Mouse (Mus musculus): ENCODE measurements at regions not wholly inside any gene's neighbourhood (a gene's known extent, or its start where the extent isn't known, plus 50 kb on each side); places are given as distances from the start of the nearest gene placed in this dataset.

DNA sequence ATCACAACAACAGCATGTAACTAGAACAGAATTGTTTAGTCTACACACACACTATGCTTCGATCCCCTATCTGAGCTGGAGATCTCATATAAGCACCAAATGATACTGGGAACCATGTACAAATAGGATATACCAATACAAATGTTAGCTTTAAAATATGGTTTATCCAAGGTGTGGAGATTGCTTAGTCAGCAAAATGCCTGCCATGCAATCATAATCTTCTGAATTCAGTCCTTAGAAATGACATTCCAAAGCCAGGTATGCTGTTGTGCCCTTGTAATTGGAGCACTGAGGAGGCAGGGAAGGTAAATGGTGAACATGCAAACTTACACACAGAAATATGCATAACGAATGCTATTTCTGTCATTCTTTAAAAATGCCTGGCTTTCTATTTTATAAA, 54.0 kb upstream of the Thsd7b start:
- no peak for DNase-seq (ENCODE audit: low read depth, low spot score)

DNA sequence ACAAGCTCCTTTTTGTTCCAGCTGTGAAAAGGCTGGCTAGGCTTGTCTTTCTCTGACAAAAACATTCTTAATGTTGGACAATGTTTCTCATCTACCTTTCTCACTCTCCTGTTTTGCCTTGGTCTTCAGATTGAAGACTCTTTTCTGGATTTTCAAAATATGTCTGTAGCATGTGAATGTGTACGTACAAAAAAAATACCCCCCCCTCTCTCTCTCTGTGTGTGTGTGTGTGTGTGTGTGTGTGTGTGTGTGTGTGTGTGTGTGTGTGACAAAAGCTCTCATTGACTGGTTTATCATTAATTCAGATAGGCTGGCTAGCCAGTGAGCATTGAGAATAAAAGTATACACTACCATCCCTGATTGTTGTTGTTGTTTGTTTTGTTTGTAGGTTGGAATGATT, 64.3 kb upstream of the Thsd7b start:
- DNase-seq (ENCODE audit: low read depth, low spot score) = no peak

DNA sequence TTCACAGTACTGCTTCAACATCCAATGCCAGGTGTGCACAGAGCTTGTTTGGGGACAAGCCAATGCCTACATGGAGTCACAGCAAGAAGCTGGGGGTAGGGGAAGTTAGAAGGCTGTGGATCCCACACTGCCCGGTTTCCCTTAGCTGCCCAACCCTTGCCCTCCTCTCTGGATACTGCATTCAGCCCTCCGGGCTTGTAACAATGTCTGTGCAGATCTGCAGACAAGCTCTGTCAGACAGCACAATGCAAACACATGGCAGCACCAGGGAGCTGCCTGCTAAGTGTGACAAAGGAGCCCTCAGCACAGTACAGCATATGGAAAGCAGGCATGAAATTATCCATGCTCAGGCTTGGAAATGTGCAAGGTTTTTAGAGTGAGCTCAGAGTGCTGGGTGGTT, 64.7 kb upstream of the Thsd7b start:
- no peak for DNase-seq (ENCODE audit: low read depth, low spot score)

DNA sequence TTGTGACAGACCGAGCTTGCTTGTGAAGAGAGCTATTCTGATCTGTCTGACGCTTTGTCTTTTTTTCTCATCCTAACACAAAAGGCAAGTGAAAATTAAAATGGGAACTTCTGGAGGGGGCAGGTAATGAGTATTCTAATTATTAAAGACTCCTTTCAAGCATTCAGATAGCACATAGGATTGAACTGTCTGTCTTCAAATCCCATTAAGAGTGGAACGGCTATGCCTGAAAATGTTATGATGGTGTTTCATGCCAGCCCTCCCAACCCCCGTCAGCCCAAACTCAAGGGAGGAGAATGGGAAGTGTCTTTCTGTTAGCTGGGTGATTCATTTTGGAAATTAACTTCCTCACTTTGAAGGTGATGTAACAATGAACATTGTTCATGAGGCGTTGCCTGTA, 65.4 kb upstream of the Thsd7b start:
- no peak for DNase-seq (ENCODE audit: low read depth, low spot score)

DNA sequence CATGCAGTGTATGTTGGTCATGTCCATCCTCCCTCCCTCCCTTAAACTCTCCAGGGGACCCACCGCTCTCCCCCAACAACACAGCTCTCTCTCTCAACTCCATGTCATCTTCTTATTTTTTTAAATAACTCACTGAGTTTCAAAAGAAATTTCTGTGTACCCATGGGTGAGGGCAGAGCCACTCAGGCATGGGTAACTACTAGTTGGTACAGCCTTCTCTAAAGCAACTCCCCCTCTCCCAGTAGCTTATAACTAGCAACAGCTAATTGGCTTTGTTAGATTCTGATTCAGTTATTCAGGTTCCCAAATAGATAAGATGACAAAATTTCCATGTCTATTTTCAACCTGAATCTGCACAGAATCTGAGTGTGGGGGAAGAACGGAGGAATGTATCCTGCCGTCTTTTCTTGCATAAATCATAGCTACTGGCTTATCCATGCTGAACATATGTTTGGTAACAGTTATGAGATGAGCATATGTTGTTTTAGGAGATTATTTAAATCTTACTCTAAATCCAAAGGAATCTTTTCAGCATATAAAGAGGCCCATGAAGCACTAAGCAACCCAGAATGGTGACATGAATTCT, 92.8 kb upstream of the Thsd7b start:
- no peak for DNase-seq (ENCODE audit: low read depth, low spot score)

DNA sequence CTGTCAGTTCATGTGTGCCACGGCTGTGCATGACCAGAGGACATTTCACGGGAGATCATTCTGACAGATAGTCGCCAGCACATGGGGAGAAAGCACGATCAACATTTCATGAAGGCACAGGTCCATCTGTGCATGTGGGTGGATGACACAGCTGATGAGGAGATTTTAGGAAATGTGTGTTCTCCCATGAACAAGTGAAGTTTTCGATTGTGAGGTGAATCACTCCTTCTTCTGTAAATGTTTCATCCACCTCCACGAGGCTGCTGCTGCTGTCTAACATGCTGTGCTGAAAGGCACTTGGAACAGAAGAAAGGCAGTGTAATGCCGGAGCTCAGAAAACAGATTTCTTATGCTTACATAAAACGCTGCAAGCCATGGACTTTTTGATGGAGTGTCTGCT, 103.2 kb upstream of the Thsd7b start:
- DNase-seq (ENCODE audit: low read depth, low spot score) = no peak

DNA sequence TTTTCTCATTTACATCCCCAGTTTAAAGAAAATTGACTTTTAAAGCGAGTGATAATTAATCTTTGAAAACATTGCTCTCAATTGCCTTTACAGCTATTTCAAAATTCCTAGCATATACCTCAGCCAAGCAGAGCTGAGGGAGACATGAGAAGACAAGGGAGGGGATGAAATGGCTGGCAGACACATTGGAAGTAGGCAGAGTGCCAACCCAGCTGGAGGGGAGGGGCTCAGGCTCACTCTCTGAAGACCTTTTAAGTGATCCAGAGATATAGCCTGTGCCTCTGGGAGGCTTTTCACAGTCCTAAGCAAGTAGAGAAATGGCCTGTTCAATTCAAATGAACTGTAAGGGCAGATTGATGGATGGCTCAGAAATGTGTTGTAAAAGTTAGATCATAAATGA, 122.5 kb upstream of the Thsd7b start:
- no peak for DNase-seq (ENCODE audit: low read depth, low spot score)

DNA sequence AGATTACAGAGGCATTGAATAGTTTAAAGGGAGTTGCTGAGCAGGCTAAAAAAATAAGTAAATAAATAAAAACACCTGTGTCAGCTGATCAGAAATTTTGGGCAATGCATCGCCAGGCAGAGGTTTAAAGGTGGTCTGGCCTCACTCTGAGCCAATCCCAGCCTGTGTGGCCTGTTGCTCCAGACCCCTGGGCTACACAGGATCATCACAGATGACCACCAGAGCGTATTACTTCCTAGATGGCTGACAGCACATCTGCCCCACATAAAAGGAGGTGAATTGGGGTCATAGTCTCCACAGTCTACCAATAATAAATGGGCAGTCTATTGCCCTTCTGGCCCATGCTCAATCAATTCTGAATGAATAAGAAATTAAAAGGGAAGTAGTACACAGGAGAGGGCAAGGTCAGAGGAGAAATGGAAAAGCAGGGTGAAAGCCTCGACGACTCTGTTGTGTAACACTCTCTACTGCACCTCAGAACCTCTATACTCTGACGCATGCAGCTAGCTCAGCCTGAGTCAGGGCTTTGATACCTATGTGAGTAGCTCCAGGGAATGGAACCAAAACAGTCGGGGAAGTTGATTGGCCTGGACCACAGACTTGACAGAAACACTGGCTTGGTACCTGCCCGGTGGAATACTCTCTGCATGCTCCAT, 124.2 kb upstream of the Thsd7b start:
- no peak for DNase-seq (ENCODE audit: low read depth, low spot score)

DNA sequence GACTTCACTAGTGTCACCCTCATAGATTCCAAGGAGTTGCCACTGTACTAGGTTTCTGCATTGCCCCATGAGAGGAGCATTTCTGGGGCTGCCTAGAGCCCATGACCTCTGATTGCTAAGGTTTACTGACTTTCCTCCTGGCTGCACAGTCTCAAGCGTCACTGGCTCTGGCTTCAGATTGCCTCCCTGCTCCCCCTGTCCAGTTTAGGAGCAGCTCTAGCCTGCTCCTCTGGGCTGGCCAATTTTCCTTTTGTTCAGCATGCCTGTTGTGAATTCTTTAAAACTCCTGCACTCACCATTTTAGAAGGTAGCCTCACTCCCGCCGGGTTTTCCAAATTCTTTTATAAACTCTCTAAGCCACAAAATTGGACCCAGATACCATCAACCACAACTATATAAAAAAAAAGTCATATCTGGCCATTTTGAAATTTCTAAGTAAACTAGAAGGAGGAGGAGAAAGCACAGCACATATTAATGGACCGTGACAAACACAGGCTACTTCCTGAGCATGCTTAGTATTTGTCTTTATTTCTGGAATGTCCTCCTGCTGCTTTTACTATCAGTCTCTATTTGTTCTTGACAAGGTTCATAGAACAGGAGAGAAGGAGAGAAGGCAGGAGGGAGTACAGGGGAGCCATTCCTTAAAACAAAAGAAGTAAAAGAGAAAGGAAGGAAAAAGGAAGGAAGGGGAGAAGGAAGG, 126.6 kb upstream of the Thsd7b start:
- DNase-seq (ENCODE audit: low read depth, low spot score) = no peak

DNA sequence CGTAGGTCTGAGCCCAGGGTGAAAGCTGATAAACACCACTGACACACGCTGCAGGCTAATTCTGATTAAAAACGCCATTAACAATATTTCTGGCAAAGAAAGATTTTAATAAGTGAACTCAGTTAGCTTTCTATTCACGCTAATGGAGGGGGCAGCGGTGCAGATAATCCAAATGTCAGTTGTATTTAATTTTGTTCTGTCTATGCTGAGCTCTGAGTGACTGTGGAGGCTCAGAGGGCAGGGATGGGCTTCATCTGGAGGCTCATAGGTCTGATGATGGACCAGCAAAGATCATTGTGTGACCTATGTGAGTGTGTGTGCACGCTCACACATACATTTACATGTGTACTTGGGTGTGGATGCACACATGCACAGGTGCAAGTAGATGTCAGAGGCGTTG, 134.3 kb upstream of the Thsd7b start:
- DNase-seq (ENCODE audit: low read depth, low spot score) = no peak

DNA sequence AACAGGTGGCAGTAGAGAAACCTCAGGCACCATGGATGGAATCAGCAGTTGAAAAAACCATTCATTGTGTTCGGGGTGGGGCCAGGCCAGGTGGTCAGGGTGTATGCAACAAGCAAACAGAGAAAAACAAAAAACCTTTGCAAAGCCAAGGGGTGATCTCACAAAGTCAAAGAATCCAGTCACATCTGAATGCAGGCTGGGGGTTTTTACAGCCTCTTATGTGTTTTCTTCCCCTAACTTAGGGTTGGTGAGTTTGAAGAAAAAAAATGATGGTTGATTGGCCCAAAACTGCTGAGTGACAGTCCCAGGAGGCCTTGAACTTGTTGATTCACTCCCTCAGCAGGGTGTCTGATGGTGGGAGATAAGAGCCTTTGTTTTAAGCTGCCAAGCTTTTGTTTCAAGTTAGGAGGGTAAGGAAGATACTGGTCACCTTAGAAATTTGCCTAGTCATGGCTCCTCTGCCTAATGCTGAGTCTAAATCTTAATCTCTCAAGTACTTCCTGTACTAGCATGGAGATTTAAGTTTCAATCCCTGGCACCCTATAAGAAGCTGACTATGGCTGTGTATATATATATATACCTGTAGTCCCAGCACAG, 166.0 kb upstream of the Thsd7b start:
- DNase-seq (ENCODE audit: low read depth, low spot score) = peak; percentile 20

DNA sequence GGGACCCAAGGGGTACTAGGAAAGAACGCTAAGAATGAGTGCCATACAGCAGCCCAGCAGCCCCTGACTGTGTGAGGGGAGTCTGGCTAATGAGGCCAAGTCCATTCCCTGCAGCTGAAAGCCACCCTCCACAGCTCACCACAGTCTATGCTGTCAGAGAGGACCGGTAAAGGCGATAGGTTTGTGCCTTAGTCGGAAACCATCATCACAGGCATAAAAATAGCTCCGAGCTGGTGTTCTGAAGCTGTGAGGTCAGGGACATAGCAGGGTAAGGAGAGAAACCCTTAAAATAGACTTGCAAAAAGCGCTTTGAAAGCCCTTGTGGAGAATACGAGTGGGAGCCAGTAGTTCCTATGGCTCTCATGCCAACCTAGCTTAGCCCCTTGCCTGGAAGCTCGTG, 172.1 kb upstream of the Thsd7b start:
- no peak for DNase-seq (ENCODE audit: low read depth, low spot score)

DNA sequence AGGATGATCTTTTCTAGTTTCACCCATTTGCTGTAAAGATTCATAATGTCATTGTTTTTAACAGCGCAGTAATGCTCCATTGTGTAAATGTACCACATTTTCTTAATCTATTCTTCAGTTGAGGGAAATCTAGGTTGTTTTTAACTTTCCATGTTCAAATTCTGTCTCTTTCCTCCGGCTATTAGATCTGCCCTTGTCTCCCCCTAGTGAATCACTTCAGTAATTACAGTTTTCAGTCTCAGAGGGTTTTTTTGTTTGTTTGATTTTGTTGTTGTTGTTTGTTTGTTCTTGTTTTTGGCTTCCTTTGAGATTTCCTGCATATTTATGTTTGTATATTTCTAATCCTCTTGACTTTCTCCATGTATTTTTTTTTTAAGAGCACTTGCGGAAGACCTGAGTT, 194.8 kb upstream of the Thsd7b start:
- no peak for DNase-seq (ENCODE audit: low read depth, low spot score)

DNA sequence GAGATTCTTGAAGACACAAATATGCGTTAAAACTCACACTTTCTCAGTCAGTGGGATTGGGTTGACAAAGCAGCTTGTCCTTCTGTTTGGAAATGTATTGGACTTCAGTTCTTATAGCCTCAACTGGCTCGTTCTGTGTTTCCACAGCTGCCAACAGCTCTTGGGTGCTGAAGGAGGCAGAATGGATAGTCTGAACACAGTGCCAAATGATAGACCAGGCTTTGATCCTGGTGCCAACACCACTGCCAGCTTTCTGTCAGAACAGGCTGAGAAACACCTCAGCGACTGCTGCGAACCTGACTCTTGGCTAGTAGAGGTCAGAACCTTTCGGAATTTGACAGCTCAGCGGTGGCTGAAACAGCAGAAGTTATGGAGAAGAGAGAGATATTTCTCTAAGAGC, 215.9 kb upstream of the Thsd7b start:
- no peak for DNase-seq (ENCODE audit: low read depth, low spot score)

DNA sequence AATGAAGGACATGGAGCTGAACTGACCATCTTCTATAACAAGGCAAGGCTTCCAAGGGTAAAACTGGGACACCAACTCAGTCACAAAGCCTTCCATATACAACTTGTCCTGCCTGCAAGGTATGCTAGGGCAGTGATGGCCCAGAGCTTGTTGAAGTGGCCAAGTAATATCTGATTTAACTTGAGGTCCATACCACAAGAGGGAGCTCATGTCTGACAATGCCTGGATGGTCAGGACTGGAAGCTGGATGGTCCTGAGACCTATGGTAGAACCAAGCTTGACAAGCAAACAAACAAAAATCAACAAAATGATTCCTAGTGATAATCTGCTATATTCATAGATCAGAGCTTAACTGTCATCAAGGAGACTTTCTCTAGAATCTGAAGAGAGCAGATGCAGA, 217.8 kb upstream of the Thsd7b start:
- DNase-seq (ENCODE audit: low read depth, low spot score) = no peak

DNA sequence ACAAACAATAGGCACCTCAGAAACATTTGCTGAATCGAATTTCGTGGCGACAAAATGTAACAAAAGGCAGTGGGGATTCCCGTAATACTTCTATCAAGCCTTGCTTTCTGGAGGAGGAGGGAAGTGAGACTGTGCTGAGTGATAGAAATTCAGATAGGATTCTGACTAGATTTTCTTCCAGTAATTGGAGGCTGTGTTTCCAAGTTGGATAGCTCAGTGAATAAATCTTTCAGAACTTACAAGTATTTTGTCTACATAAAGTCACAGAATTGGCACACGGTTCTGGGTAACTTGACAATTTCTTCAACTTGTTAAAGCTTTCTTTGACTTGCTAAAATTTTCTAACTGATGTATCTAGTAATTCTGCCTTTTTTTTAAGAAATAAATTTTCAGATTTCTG, 239.4 kb upstream of the Thsd7b start:
- DNase-seq (ENCODE audit: low read depth, low spot score) = no peak

DNA sequence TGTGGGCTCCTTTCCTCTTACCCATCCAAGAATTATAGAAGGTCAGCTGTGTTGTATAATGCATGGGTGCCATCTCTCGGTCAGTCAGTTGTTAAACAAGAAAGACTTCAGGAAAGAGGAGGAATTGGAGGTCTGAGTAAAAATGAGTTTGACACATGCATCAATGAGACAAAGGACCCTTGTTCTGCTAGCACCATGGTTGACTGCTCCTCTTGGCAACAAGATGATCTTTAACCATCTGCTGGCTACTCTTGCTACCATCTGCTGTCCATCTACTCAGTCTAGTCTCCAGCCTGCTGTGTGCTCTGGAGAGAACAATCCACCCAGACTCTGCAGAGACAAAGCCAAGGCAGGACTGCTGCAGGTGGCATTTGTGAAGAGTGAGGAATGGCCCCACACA, 267.2 kb upstream of the Thsd7b start:
- no peak for DNase-seq (ENCODE audit: low read depth, low spot score)

DNA sequence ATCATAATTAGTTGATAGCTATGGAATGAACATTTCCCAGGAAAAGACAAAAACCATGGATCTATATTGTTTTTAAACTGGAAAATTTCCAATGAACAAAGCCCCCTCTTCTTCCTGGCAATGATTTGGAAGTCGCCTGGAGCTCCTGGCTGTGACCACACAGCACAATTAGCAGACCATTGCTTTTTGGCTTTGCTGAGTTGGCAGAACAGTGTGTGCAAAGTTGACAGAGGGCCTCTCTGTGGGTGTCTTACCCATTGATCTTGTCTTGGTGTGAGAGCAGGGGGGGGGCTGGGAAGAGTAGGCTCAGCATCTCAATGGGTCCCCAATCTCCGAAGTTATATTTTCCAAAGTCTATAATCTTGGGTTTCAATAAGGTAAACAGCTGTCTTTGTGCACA, 270.8 kb upstream of the Thsd7b start:
- no peak for DNase-seq (ENCODE audit: low read depth, low spot score)

DNA sequence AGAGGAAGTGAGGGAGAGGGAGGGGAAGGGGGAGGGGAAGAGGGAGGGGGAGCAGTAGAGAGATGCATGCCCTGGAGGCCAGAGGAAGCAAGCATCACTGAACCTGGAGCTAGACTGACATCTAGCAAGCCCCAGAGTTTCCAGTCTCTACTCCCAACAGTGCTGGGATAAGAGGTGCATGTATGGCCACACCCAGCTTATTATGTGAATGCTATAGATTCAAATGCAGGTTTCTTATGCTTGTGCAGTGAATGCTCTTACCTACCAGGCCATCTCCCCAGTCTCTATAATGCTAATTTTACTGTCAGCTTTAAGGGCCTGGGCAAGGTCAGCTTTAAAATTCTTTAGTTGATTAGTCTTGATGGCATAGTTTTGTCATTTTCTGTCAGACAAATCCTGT, 271.3 kb upstream of the Thsd7b start:
- no peak for DNase-seq (ENCODE audit: low read depth, low spot score)

DNA sequence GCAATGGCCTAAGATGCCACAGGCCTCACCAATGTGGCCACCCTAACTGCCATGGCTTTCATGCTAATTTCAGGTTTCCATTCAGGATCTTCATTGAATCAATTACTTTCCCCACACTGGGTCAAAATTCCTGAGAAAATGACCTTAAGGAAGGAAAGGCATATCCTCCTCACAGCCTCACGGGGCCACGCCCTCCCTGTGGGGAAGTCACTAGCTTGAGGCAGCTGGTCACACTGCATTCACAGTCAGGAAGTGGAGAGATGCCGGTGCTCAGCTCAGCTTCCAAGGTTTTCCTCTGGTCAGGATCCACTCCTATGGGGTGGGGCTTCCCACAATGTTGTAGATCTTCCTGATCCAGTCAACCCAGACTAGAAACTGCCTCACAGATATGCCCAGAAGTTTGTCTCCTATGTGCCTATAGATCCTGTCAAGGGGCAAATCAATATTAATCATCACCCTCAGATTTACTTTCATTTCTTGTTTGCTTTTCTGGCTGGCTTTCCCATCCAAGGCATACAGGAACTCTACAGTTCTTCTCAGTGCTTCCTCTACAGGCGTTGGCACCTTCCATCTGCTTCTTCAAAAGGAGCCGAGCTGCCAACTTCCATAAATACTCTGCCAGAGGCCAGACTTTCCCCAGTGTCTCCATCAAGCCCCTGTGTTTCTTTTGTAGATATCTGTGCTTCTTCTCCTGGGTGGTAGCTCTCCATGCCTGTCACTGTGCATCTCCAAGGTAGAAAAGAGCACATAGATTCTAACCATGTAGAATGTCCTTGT, 273.2 kb upstream of the Thsd7b start:
- DNase-seq (ENCODE audit: low read depth, low spot score) = no peak

DNA sequence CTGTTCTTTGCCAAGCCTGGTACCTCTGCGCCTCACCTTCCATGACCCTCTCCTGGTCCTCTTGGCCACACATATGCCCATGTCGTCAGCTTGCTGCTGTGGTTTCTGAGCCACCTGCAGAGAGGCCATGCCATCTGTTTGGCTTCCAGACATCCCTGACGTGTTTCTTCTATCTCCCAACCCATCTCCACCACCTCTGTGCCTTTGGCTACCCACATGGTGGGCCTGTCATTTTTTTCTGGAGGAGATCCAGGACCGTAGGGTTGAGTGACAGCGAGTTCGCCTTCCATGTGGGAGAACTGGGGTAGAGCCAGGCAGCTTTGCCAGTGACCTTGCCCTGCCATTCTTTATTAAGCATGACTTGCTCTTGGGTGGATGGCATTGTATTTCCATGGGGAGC, 278.4 kb upstream of the Thsd7b start:
- DNase-seq (ENCODE audit: low read depth, low spot score) = no peak

DNA sequence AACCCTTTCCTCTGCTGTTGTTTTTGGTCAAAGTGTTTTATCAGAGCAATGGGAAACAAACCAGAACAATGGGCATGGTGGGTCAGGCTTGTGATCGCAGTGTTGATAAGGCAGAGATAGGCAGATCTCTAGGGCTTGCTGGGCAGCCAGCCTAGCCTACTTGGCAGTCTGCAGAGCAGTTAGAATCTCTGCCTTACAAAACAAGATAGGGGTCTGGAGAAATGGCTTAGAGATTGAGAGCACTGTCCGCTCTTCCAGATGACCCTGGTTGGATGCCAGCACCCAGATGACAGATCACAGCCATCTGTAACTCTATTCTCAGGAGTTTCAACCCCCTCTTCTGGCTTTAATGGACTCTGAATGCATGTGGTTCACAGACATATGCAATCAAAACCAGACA, 289.7 kb upstream of the Thsd7b start:
- DNase-seq (ENCODE audit: low read depth, low spot score) = no peak
